Mouse (Mus musculus): ENCODE measurements around the gene Slc45a3.

Gene Slc45a3

DNA sequence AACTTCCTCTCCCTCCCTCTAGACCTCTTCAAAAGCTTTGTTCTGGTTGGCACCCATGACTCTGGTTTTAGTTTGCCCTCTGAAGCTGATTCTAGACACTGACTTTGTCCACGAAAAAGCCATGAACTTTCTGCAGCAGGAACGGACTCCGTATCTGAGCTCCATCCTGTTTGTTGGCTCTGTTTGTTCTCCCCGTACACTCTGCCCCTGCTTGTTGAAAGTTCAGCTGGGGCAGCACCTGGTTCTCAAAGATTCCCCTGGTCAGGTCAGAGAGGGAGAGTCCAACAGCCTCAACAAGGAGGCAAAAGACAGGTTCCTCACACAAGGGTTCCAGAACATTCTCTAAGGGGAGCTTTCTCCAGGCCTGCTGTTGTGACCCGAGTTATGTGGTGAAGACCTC lies 5.4 kb upstream of the Slc45a3 start:
- TF ChIP-seq NANOG (IDR thresholded peaks at IDR 0.05; ENCODE audit: borderline replicate concordance, low read length) (no peak), POU5F1 (IDR thresholded peaks at IDR 0.05; ENCODE audit: borderline replicate concordance, low read length) (no peak), CTCF (conservative IDR thresholded peaks at IDR 0.05; ENCODE audit: low read length) (no peak)
- Histone ChIP-seq H3K9me3 (ENCODE audit: low read length) (peaks cover 4% of the 10 kb centered on the region; the same call in 1 of the 2 replicates), H3K4me3 (replicated peaks; ENCODE audit: low read length) (no peak overlapping the region), H3K4me1 (replicated peaks; ENCODE audit: low read depth, low read length) (peaks cover 15% of the 10 kb centered on the region), H3K36me3 (ENCODE audit: insufficient read depth, low read length) (no peaks in the 10 kb centered on the region), H3K27me3 (ENCODE audit: insufficient read depth, low read length) (peaks cover 85% of the 10 kb centered on the region)

DNA sequence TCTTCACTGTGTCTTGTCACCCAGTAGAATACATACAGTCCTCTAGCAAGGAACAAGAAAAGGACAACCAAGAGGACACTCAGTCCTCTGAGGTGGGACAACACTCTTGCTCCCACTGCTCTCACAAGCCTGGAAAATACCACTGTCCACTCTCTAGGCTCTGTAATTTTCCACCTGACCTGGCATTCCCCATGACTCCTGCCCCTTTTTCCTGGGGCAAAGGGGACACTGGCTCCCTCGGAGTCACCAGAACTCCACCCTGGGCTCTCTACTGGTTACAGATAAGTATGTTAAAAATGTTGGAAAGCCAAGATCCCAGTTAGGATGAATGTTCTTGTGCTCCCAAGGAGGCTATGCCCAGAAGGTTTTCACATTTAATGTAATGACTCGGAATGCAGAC lies 1.8 kb upstream of the Slc45a3 start:
- Histone ChIP-seq H3K27me3 (ENCODE audit: insufficient read depth, low read length) (peaks cover 80% of the 10 kb centered on the region), H3K4me1 (replicated peaks; ENCODE audit: low read depth, low read length) (peaks cover 25% of the 10 kb centered on the region), H3K9me3 (ENCODE audit: low read length) (peaks cover 4% of the 10 kb centered on the region; the same call in 1 of the 2 replicates), H3K4me3 (replicated peaks; ENCODE audit: low read length) (no peak overlapping the region), H3K36me3 (ENCODE audit: insufficient read depth, low read length) (no peaks in the 10 kb centered on the region)
- TF ChIP-seq NANOG (IDR thresholded peaks at IDR 0.05; ENCODE audit: borderline replicate concordance, low read length), result no peak
- no peak for TF ChIP-seq POU5F1 (IDR thresholded peaks at IDR 0.05; ENCODE audit: borderline replicate concordance, low read length)
- no peak for TF ChIP-seq CTCF (conservative IDR thresholded peaks at IDR 0.05; ENCODE audit: low read length)

DNA sequence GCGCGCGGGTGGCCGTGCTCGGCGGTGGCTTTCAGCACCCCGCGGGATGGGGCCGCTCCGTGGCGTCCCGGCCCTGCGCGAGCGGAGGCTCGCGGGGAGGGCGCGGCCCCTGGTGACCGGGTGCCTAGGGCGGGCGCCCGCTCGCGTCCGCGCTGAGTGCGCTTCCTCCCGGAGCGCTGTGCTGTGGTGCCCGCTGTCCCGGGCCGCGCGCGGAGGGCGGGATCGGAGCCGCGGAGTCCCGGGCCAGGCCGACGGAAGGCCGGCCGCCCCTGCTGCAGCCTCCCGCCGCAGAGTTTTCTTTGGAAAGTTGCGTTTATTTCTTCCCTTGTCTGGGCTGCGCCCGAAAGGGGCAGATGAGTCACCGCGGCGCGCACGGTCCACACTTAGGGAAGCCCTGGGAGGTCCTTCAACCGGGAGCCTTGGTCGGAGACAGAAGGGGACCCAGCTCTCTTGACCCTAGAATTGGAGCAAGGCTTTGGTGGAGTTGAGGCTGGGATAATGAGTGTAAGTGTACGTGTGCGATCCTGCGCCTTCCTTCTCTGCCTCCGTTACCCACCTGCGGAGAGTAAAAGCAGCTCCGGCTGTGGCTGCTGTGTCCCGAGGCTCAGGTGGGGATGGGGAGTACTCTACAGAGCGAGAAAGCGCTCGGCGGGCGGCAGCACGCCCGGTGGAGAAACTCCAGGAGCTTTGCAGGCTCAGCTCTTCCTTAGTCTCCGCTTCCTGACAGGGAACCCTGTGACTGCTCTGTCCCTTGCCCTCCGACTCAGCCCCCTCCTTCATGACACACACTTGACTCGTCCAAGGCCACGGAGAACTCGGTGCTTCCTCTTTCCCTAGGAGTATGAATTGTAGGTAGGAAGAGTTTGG lies 551 bp downstream of the Slc45a3 start:
- no peaks in the 10 kb centered on the region for H3K9me3 ChIP-seq (ENCODE audit: low read length)
- no peaks in the 10 kb centered on the region for H3K36me3 ChIP-seq (ENCODE audit: insufficient read depth, low read length)
- peaks cover 29% of the 10 kb centered on the region for H3K4me1 ChIP-seq (replicated peaks; ENCODE audit: low read depth, low read length)
- no peak for TF ChIP-seq NANOG (IDR thresholded peaks at IDR 0.05; ENCODE audit: borderline replicate concordance, low read length)
- no peak for TF ChIP-seq POU5F1 (IDR thresholded peaks at IDR 0.05; ENCODE audit: borderline replicate concordance, low read length)
- TF ChIP-seq CTCF (conservative IDR thresholded peaks at IDR 0.05; ENCODE audit: low read length), result no peak
- H3K27me3 ChIP-seq (ENCODE audit: insufficient read depth, low read length), result peaks cover 84% of the 10 kb centered on the region
- H3K4me3 ChIP-seq (replicated peaks; ENCODE audit: low read length), result peak overlapping the region; percentile 89

DNA sequence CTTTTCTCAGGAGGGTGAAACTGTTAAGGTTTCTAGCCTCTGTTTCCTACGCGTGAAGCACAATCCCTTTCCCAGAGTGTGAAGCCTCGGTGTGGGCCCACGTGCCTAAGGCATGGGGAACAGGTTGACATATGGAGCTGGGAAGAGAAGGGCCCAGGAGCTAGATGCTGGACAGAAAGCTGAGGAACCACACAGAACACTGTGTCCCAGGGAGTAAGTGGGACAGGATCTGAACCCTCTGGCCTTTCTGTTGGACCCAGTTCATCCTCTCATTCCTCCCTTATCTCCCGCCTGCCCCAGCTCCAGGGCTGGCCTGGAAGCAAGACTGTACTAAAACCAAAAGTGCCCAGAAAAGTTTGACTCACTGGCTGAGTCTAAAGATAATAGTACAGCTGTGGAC lies 1.3 kb downstream of the Slc45a3 start:
- H3K9me3 ChIP-seq (ENCODE audit: low read length), result no peaks in the 10 kb centered on the region
- peak overlapping the region; percentile 89 for H3K4me3 ChIP-seq (replicated peaks; ENCODE audit: low read length)
- peaks cover 92% of the 10 kb centered on the region for H3K27me3 ChIP-seq (ENCODE audit: insufficient read depth, low read length)
- H3K36me3 ChIP-seq (ENCODE audit: insufficient read depth, low read length), result no peaks in the 10 kb centered on the region
- H3K4me1 ChIP-seq (replicated peaks; ENCODE audit: low read depth, low read length), result peaks cover 29% of the 10 kb centered on the region
- TF ChIP-seq CTCF (conservative IDR thresholded peaks at IDR 0.05; ENCODE audit: low read length) (no peak), NANOG (IDR thresholded peaks at IDR 0.05; ENCODE audit: borderline replicate concordance, low read length) (no peak), POU5F1 (IDR thresholded peaks at IDR 0.05; ENCODE audit: borderline replicate concordance, low read length) (no peak)

DNA sequence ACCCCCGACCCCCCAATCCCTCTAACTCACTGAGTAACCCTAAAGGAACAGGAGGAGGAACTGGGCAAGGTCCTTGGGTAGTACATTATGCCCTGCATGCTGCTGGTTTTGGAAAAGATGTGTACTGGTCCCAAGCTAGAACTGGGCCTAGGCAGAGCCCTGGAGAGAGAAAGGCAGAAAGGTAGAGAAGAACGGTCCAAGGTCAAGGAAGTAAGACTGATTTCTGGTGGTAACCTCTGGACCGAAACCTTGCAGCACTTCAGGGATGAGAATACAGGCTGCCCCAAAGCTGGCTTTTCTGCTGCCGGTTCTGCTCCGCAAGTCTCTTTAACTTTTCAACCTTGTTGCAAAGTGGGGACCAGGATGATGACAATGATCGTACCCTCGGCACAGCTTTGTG lies 1.8 kb downstream of the Slc45a3 start:
- Histone ChIP-seq H3K4me1 (replicated peaks; ENCODE audit: low read depth, low read length) (peaks cover 30% of the 10 kb centered on the region), H3K4me3 (replicated peaks; ENCODE audit: low read length) (no peak overlapping the region), H3K9me3 (ENCODE audit: low read length) (no peaks in the 10 kb centered on the region), H3K36me3 (ENCODE audit: insufficient read depth, low read length) (no peaks in the 10 kb centered on the region), H3K27me3 (ENCODE audit: insufficient read depth, low read length) (peaks cover 92% of the 10 kb centered on the region)
- TF ChIP-seq NANOG (IDR thresholded peaks at IDR 0.05; ENCODE audit: borderline replicate concordance, low read length), result no peak
- TF ChIP-seq POU5F1 (IDR thresholded peaks at IDR 0.05; ENCODE audit: borderline replicate concordance, low read length), result no peak
- TF ChIP-seq CTCF (conservative IDR thresholded peaks at IDR 0.05; ENCODE audit: low read length), result no peak

DNA sequence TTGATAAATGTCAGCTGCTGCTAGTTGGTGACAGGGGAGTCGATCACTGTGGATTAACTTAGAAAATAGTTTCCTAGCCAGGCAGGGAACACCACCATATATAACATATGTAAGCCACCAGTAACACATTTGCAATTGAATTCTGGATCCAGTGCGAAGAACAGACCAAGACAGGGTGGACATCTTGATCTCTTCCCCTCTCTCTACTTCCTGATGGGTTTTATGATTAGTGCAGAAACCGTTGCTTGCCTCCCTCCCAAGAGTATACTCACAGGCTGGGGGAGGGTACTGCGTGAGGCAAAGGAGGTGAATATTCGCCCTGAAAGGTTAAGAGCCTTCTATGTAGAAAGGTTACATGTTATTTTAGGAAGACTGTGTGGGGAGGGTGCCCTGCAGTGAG lies 3.1 kb downstream of the Slc45a3 start:
- Histone ChIP-seq H3K4me3 (replicated peaks; ENCODE audit: low read length) (no peak overlapping the region), H3K27me3 (ENCODE audit: insufficient read depth, low read length) (peaks cover 89% of the 10 kb centered on the region)
- no peak for TF ChIP-seq POU5F1 (IDR thresholded peaks at IDR 0.05; ENCODE audit: borderline replicate concordance, low read length)

DNA sequence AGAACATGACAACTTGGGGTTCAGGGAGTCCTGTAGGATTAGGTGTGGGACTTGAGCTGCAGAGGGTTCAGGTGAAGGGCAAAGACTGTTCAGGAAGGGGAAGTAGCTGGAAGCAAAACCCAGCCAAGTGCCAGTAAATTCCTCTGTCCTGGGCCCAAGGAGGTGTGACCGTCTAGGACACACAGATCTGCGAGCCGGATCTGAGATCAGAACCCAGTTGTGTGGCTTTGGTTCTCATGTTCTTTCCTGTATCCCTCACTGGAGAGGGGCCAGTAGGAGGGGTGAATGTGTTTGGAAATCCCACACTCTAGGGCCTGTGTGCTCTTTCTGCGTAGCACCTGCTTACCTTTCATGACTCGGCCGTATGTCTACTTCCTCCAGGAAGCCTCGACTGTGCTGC lies 4.6 kb downstream of the Slc45a3 start:
- Histone ChIP-seq H3K9me3 (ENCODE audit: low read length) (no peaks in the 10 kb centered on the region), H3K4me3 (replicated peaks; ENCODE audit: low read length) (no peak overlapping the region), H3K36me3 (ENCODE audit: insufficient read depth, low read length) (no peaks in the 10 kb centered on the region), H3K4me1 (replicated peaks; ENCODE audit: low read depth, low read length) (peaks cover 47% of the 10 kb centered on the region), H3K27me3 (ENCODE audit: insufficient read depth, low read length) (peaks cover 87% of the 10 kb centered on the region)
- no peak for TF ChIP-seq POU5F1 (IDR thresholded peaks at IDR 0.05; ENCODE audit: borderline replicate concordance, low read length)
- no peak for TF ChIP-seq CTCF (conservative IDR thresholded peaks at IDR 0.05; ENCODE audit: low read length)
- TF ChIP-seq NANOG (IDR thresholded peaks at IDR 0.05; ENCODE audit: borderline replicate concordance, low read length), result no peak

More for the DNA sequence above, 3.1 kb downstream of the Slc45a3 start:
- Histone ChIP-seq H3K4me1 (replicated peaks; ENCODE audit: low read depth, low read length) (peaks cover 42% of the 10 kb centered on the region), H3K36me3 (ENCODE audit: insufficient read depth, low read length) (no peaks in the 10 kb centered on the region), H3K9me3 (ENCODE audit: low read length) (no peaks in the 10 kb centered on the region)

DNA sequence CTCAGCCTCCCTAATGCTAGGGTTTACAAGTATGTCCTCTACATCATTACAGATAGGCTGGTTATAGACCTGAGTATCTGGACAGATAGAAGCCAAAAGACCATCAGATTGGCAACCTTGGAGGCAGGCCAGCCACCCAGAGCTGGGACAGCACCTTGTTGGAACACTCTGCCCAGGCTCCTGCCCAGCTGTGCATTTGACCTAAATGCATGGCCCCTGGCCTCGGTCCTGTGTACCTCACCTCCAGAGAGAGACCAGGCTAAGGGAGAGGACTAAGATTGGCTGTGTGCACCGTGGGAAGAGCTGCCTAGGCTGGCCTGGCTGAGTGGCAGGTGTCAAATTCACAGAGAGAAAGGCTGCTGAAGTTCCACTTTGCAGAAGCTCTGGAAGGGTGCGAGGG lies 5.8 kb downstream of the Slc45a3 start:
- peaks cover 91% of the 10 kb centered on the region for H3K27me3 ChIP-seq (ENCODE audit: insufficient read depth, low read length)
- H3K4me3 ChIP-seq (replicated peaks; ENCODE audit: low read length), result no peak overlapping the region
- H3K4me1 ChIP-seq (replicated peaks; ENCODE audit: low read depth, low read length), result peaks cover 52% of the 10 kb centered on the region
- no peaks in the 10 kb centered on the region for H3K36me3 ChIP-seq (ENCODE audit: insufficient read depth, low read length)
- no peaks in the 10 kb centered on the region for H3K9me3 ChIP-seq (ENCODE audit: low read length)
- no peak for TF ChIP-seq POU5F1 (IDR thresholded peaks at IDR 0.05; ENCODE audit: borderline replicate concordance, low read length)
- TF ChIP-seq NANOG (IDR thresholded peaks at IDR 0.05; ENCODE audit: borderline replicate concordance, low read length), result no peak
- no peak for TF ChIP-seq CTCF (conservative IDR thresholded peaks at IDR 0.05; ENCODE audit: low read length)

Measured in E14TG2a.4 (cell line).